Mouse (Mus musculus): Measurements from ENCODE around the gene Adgb. TPM values are rescaled to one million over a fixed set of nuclear protein-coding genes. Genes with fewer than 3 reads are reported as not detected.
A peak's percentile ranks its signal among the peaks of the same experiment; 100 is the strongest.
"Not testable (repeated sequence)": the region's sequence is repeated elsewhere in the genome, so short reads cannot be mapped to it uniquely, and the experiment has no call there.

Adgb gene
- 0.04 and 0.06 TPM in 2 replicates for polyA plus RNA-seq (2015; fragmentation: Nextera tagmentation; extraction: Ambion mirVana)

DNA sequence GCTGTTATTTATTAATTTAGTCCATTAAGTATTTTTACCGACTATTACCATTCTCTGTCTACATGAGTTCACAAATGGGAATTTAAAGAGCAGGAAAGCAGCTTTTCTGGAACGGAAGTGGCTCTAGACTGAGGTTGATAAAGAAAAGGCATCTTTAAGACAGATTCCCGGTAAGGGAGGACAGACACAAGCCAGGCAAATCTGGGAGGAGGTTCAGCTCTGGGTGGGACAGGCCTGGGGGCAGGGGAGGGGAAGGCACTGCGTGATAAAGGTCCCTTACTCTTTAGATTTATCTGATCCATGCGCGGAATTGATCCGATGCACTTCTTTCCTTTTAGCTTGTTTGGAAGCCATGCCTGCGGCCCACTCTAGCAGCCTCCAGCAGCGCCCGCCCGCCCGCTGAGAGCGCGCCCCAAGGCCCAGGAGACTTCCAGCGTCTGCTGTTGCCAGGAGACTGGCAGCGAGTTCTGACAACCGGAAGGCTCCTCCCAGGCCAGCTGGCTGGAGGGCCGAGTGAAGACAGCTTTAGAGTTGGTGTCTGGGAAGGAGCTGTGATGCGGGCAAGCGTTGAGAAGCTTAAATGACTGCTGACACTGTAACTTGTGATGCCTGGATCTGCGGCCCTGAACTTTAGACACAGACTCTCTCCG lies at the start of gene Adgb:
Gene Adgb (minus strand): TSS at position 366 of the 650 bp plus-strand sequence.
- no peak within 1 kb of the TSS for H3K27ac ChIP-seq
- no peaks in the 10 kb centered on the region for H3K27me3 ChIP-seq (ENCODE audit: insufficient read depth, low read length)
- peak; percentile 94 for ATAC-seq (replicated peaks; ENCODE audit: low FRiP score, low read depth)
- 8% methylated on average over 22 of the region's 22 CpGs for WGBS
- TF ChIP-seq CTCF (IDR thresholded peaks at IDR 0.05; ENCODE audit: low read depth): no peak
- 0 out of 2 replicates have a peak within 1 kb of the TSS, but pooled peaks have one; percentile 31 for H3K9ac ChIP-seq (ENCODE audit: low read depth, low read length)
- H3K4me2 ChIP-seq (ENCODE audit: low read length): peak within 1 kb of the TSS; percentile 53
- DNase-seq (ENCODE audit: low spot score): peak; percentile 81
- peaks cover 6% of the 10 kb centered on the region; the same call in 1 of the 2 replicates for H3K4me1 ChIP-seq (replicated peaks; ENCODE audit: insufficient read depth, low read length)
- peak within 1 kb of the TSS; percentile 20; the same call in 1 of the 2 replicates for H3K4me3 ChIP-seq (replicated peaks; ENCODE audit: low read depth, low read length)
- no peaks in the 10 kb centered on the region for H3K36me3 ChIP-seq (ENCODE audit: insufficient read depth, low read length)
- H3K9me3 ChIP-seq (replicated peaks; ENCODE audit: low read length): no peaks in the 10 kb centered on the region

DNA sequence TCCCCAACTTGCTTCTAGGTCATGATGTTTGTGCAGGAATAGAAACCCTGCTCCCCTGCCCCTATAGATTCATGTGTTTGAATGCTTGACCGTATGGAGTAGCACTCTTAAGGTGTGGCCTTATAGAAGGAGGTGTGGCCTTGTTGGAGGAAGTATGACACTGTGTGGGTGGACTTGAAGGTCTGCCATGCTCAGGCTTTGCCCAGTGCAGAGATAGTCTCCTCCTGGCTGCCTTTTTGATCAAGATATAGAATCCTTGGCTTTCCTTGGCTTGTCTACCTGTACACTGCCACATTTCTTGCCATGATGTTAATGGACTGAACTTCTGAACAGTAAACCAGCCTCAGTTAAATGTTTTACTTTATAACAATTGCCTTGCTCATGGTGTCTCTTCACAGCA lies 8.0 kb upstream of the Adgb start:
- Histone ChIP-seq H3K36me3 (ENCODE audit: insufficient read depth, low read length) (no peaks in the 10 kb centered on the region), H3K9me3 (replicated peaks; ENCODE audit: low read length) (no peaks in the 10 kb centered on the region), H3K4me2 (ENCODE audit: low read length) (no peak overlapping the region), H3K27ac (no peak overlapping the region), H3K4me1 (replicated peaks; ENCODE audit: insufficient read depth, low read length) (no peaks in the 10 kb centered on the region), H3K27me3 (ENCODE audit: insufficient read depth, low read length) (no peaks in the 10 kb centered on the region), H3K4me3 (replicated peaks; ENCODE audit: low read depth, low read length) (no peak overlapping the region), H3K9ac (ENCODE audit: low read depth, low read length) (no peak overlapping the region)
- 61% methylated on average over 1 of the region's 1 CpGs for WGBS
- DNase-seq (ENCODE audit: low spot score) (no peak), ATAC-seq (replicated peaks; ENCODE audit: low FRiP score, low read depth) (no peak)
- TF ChIP-seq CTCF (IDR thresholded peaks at IDR 0.05; ENCODE audit: low read depth): no peak

DNA sequence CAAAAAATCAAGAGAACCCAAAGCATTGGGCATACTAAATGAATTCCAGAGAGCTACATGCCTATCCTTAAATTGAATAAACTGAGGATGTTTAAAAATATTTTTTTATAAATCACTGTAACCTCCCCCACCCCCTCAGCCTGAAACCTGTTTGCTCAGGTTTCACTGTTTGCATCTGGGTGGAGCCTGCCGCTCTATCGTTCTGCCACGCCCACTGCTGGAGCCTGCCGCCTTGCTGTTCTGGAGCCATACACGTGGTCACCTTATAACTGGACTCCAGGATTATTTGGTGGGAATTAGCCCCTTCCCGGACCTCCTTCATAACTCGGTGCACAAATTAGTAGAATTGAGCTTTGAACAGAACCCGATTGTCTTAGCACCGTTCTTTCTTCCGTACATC lies 5.3 kb upstream of the Adgb start:
- H3K4me1 ChIP-seq (replicated peaks; ENCODE audit: insufficient read depth, low read length); H3K4me2 ChIP-seq (ENCODE audit: low read length); H3K4me3 ChIP-seq (replicated peaks; ENCODE audit: low read depth, low read length); H3K27me3 ChIP-seq (ENCODE audit: insufficient read depth, low read length); H3K9me3 ChIP-seq (replicated peaks; ENCODE audit: low read length); ATAC-seq (replicated peaks; ENCODE audit: low FRiP score, low read depth); DNase-seq (ENCODE audit: low spot score); H3K36me3 ChIP-seq (ENCODE audit: insufficient read depth, low read length); H3K9ac ChIP-seq (ENCODE audit: low read depth, low read length); H3K27ac ChIP-seq: not testable (repeated sequence)
- 62% methylated on average over 10 of the region's 10 CpGs for WGBS

DNA sequence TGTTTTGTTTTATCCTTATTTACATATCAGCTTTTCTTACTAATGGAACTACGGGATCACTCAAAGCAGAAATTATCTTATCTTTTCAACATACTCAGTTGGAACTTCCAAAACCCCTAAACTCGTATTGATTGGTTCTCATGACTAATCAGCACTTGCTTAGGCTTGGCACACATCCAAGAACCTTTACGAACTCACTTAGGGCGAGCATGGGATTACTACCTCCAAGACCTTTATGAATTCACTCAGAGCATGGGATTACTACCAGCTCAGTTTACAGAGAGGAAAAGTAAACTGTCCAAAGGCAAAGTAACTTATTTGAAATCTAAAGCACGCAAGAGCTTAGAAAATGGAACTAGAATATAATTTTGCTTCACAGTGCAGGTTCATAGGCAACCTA lies 4.8 kb upstream of the Adgb start:
- Histone ChIP-seq H3K27ac (no peak overlapping the region), H3K4me1 (replicated peaks; ENCODE audit: insufficient read depth, low read length) (peaks cover 6% of the 10 kb centered on the region; the same call in 1 of the 2 replicates), H3K9me3 (replicated peaks; ENCODE audit: low read length) (no peaks in the 10 kb centered on the region), H3K4me2 (ENCODE audit: low read length) (no peak overlapping the region), H3K9ac (ENCODE audit: low read depth, low read length) (no peak overlapping the region), H3K27me3 (ENCODE audit: insufficient read depth, low read length) (no peaks in the 10 kb centered on the region), H3K36me3 (ENCODE audit: insufficient read depth, low read length) (no peaks in the 10 kb centered on the region), H3K4me3 (replicated peaks; ENCODE audit: low read depth, low read length) (no peak overlapping the region)
- WGBS: 68% methylated on average over 5 of the region's 5 CpGs
- no peak for ATAC-seq (replicated peaks; ENCODE audit: low FRiP score, low read depth)
- DNase-seq (ENCODE audit: low spot score): no peak
- TF ChIP-seq CTCF (IDR thresholded peaks at IDR 0.05; ENCODE audit: low read depth): no peak

DNA sequence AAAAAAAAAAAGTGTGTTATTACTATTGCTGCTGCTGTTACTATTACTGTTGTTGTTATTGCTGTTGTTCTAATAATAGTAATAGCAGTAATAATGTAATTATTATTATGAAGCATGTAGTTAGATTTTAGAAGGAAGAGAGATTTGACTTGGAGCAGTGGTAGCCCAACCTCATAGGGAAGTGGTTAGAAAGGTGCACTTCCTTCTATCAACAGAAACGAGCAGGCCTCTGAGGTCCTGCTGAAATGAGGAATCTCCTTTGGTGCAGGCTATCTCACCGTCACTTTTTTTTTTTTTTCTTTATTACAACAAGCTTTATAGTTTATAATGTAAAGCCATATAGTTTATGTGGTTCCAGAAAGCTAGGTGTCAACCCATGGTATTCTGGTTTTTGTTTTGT lies 4.4 kb upstream of the Adgb start:
- WGBS: 72% methylated on average over 2 of the region's 2 CpGs
- no peaks in the 10 kb centered on the region for H3K9me3 ChIP-seq (replicated peaks; ENCODE audit: low read length)
- no peak overlapping the region for H3K9ac ChIP-seq (ENCODE audit: low read depth, low read length)
- no peaks in the 10 kb centered on the region for H3K27me3 ChIP-seq (ENCODE audit: insufficient read depth, low read length)
- H3K4me3 ChIP-seq (replicated peaks; ENCODE audit: low read depth, low read length): no peak overlapping the region
- peaks cover 6% of the 10 kb centered on the region; the same call in 1 of the 2 replicates for H3K4me1 ChIP-seq (replicated peaks; ENCODE audit: insufficient read depth, low read length)
- H3K27ac ChIP-seq: no peak overlapping the region
- no peak for TF ChIP-seq CTCF (IDR thresholded peaks at IDR 0.05; ENCODE audit: low read depth)
- ATAC-seq (replicated peaks; ENCODE audit: low FRiP score, low read depth) (no peak), DNase-seq (ENCODE audit: low spot score) (no peak)
- no peak overlapping the region for H3K4me2 ChIP-seq (ENCODE audit: low read length)
- H3K36me3 ChIP-seq (ENCODE audit: insufficient read depth, low read length): no peaks in the 10 kb centered on the region

DNA sequence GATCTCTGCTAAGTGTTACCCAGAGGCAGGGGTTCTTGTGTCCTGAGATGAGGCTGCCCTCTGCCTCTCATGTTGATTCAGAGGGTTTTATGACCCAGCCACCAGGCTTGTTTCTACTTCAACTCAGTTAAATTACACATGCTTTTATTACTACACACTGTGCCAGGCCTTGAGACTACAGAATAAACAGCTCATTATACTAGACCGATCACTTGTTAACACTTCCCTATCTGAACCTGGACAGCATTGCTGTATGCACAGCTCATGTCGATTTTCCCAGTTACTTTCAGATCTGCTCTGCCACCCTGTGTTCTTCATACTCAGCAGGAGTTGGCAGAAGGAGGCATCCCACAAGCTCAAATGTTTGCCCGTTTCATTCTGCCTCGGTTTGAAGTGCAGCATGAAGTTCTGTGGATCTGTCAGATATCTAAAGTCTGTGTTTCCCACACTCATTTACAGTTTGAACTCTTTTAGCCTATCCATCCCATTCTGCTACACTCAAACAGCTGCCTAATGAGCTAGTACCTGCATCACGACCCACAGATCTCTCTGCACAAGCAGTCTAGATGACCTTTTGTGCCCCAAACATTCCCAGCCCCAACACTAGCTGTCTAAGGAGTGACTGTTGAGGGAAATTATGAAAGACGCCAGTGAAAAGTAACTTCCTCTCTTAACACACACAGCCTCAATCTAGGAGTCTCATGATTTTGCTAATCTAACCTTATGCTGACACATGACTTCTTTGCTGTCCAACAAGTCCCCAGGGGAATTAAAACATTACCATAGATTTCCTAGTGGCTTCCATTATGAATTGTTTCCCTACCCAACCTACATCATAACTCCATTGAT lies 3.2 kb downstream of the Adgb start:
- no peaks in the 10 kb centered on the region for H3K9me3 ChIP-seq (replicated peaks; ENCODE audit: low read length)
- WGBS: 38% methylated on average over 6 of the region's 6 CpGs
- H3K4me3 ChIP-seq (replicated peaks; ENCODE audit: low read depth, low read length): no peak overlapping the region
- peaks cover 6% of the 10 kb centered on the region; the same call in 1 of the 2 replicates for H3K4me1 ChIP-seq (replicated peaks; ENCODE audit: insufficient read depth, low read length)
- H3K36me3 ChIP-seq (ENCODE audit: insufficient read depth, low read length): no peaks in the 10 kb centered on the region
- no peak for TF ChIP-seq CTCF (IDR thresholded peaks at IDR 0.05; ENCODE audit: low read depth)
- H3K9ac ChIP-seq (ENCODE audit: low read depth, low read length): no peak overlapping the region
- no peak overlapping the region for H3K27ac ChIP-seq
- H3K27me3 ChIP-seq (ENCODE audit: insufficient read depth, low read length): no peaks in the 10 kb centered on the region
- DNase-seq (ENCODE audit: low spot score) (no peak), ATAC-seq (replicated peaks; ENCODE audit: low FRiP score, low read depth) (no peak)
- H3K4me2 ChIP-seq (ENCODE audit: low read length): no peak overlapping the region
